Mouse (Mus musculus) left cerebral cortex, adult 2 months (tissue): Measurements from ENCODE around the gene Ptprr. TPM values are rescaled to one million over a fixed set of nuclear protein-coding genes. Genes with fewer than 3 reads are reported as not detected.
A peak's percentile ranks its signal among the peaks of the same experiment; 100 is the strongest.

Experiments
- DNase-seq, 2 experiments: peaks; one replicate each; pipeline ENCODE4 v3.0.0; 2021 to 2022; ENCODE audit warnings: low spot score in 2 of 2, mixed read lengths in 1 of 2; ENCODE audit errors: extremely low spot score in 1 of 2
- H3K27ac ChIP-seq: fragments of 200-600 bp; 2 replicates; pipeline ENCODE4 v1.8.1; 2022
- H3K4me3 ChIP-seq: fragments of 200-600 bp; 2 replicates; pipeline ENCODE4 v1.8.1; 2022
- CTCF ChIP-seq: fragments of 200-600 bp; IDR thresholded peaks from 2 replicates; pipeline ENCODE4 v1.8.1; 2022; ENCODE audit warnings: antibody characterized with exemption, mild to moderate bottlenecking, moderate library complexity
- intact Hi-C: fragments of 180-260 bp; cut with DNase I; formaldehyde crosslinking; loops from one replicate; pipeline ENCODE4 v1.15.1; 2025
- total RNA-seq, 2 experiments: library from RNA; stranded (reverse); gene quantifications; 2 replicates each; pipeline ENCODE4 v1.2.3; 2021

The Ptprr gene
- total RNA-seq, 2 experiments from 2014 or later, result 17.0 to 17.3 TPM

DNA sequence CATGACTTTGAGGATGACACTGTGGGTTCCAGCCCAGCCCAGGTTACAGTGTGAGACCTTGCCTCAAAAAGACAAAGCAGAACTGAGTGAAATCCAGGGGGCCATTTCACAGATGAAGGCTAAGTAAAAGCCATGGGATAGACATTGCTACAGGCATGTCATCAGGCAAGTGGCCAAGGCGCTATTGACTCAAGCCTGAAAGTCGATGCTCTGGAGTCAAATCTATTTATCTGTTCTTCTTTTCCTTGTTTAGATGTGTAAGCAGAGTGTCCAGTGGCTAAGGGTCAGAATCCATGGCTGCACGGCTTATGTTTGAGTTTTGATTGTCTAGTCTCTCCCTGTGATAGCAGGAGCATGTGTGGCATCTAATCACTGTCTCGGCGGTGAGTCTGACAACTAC lies 60.6 kb downstream of the Ptprr start:
- Histone ChIP-seq H3K27ac (no peak overlapping the region), H3K4me3 (no peak overlapping the region)
- TF ChIP-seq CTCF, result no peak
- intact Hi-C loops, result loop anchor here (5.0 kb wide), 1 partner anchor 61 kb away; the partner anchor contains the start of gene Ptprr
- no peak for DNase-seq

DNA sequence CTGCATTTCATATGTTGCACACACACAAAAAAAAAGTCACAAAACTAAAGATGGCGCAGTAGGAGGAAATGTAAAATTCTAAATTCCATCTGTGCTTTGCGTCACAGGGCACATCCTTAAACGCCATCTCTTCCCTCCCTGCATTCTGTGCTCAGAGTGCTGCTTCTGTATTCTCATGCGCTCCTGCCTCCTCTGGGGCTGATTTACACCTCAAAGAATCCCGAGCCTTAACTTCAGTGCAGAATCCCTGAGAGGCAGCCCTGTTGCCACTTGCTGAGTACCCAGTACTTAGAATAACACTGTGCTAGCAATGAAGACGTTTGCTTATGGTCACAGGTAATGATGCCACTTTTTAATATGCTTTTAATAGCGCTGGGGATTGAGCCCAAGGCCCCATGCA lies 61.4 kb downstream of the Ptprr start:
- TF ChIP-seq CTCF, result no peak
- intact Hi-C loops, result loop anchor here (5.0 kb wide), 1 partner anchor 62 kb away; the partner anchor contains the start of gene Ptprr

GRCm38 (mm10) chr10:116080841-116081240 lies 62.8 kb downstream of the Ptprr start:
- Histone ChIP-seq H3K4me3 (no peak overlapping the region), H3K27ac (no peak overlapping the region)
- intact Hi-C loops, result loop anchor here (5.0 kb wide), 1 partner anchor 159 kb away; no protein-coding TSS in a partner anchor
- TF ChIP-seq CTCF, result no peak
- DNase-seq, result no peak

More for the DNA sequence above, 61.4 kb downstream of the Ptprr start:
- DNase-seq, result no peak
- H3K4me3 ChIP-seq, result no peak overlapping the region
- H3K27ac ChIP-seq, result no peak overlapping the region

DNA sequence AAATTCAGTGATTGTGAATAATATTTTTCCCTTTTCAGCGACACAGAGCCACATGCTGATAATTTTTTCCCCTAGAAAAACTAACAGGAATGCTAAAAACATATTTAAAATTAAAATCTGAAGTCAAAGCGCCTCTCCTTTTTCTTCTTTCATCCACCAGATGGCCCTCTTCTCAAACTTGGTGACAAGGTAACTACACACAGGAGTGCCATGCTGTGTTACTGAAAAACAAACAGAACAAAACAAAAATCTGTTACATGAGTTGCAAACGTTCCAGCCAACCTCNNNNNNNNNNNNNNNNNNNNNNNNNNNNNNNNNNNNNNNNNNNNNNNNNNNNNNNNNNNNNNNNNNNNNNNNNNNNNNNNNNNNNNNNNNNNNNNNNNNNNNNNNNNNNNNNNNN lies 66.0 kb downstream of the Ptprr start:
- no peak for DNase-seq
- Histone ChIP-seq H3K27ac (no peak overlapping the region), H3K4me3 (no peak overlapping the region)
- peak; percentile 64 for TF ChIP-seq CTCF
- intact Hi-C loops, result loop anchor here (1.0 to 5.0 kb wide), 2 partner anchors 113 to 162 kb away; no protein-coding TSS in a partner anchor

DNA sequence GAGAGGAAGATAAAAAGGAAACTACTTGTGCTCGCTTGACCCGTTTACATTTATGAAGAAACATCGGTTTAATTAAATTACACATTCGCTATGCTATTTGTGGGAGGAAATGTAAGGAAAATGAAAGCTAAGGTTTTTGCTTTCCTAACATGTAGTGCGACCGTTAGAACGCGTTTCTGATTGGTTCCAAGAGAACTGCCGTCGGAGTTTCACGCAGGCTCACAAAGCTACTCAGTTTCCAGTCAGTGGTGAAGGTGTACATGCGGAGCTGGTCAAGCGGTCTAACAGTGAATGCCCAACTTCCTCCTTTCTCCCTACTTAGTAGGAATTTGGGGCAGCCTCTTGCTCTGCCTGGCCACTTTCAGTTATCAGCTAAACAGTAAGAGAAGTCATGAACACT lies 78.5 kb downstream of the Ptprr start:
- H3K27ac ChIP-seq, result no peak overlapping the region
- DNase-seq, result no peak
- H3K4me3 ChIP-seq, result no peak overlapping the region
- TF ChIP-seq CTCF, result no peak
- intact Hi-C loops, result loop anchor here (10.0 kb wide), 1 partner anchor 218 kb away; no protein-coding TSS in a partner anchor

- no peak overlapping the region for H3K27ac ChIP-seq
- no peak for TF ChIP-seq CTCF
- intact Hi-C loops, result loop anchor here (10.0 kb wide), 1 partner anchor 216 kb away; no protein-coding TSS in a partner anchor
- no peak overlapping the region for H3K4me3 ChIP-seq
- DNase-seq, result no peak
Observed at GRCm38 (mm10) chr10:116098470-116098869, 80.5 kb downstream of the Ptprr start.

DNA sequence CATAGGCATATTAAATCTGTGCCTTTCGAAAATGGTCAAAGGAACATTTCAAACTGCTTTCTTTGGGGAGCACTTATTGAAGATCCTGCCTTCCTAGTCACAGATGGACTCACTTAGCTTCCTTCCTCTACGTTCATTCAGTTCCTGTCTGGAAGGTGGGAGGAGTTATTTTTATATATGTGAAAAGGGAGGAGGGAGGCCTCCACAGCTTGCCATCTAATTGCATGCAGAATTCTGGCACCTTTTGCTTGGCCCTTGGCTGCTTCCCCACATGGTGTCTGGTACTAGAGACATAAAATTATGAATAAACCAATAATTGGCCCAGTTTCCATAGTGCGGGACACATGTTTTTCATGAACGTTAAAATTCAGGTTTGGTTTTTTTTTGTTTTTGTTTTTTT lies 90.2 kb downstream of the Ptprr start:
- intact Hi-C loops, result no loop called here
- Histone ChIP-seq H3K27ac (no peak overlapping the region), H3K4me3 (no peak overlapping the region)
- DNase-seq, result no peak
- TF ChIP-seq CTCF, result no peak

- intact Hi-C loops, result no loop called here
- no peak overlapping the region for H3K4me3 ChIP-seq
- no peak for TF ChIP-seq CTCF
- DNase-seq, result no peak
- H3K27ac ChIP-seq, result no peak overlapping the region
Observed at GRCm38 (mm10) chr10:116108730-116109129, 90.7 kb downstream of the Ptprr start.

DNA sequence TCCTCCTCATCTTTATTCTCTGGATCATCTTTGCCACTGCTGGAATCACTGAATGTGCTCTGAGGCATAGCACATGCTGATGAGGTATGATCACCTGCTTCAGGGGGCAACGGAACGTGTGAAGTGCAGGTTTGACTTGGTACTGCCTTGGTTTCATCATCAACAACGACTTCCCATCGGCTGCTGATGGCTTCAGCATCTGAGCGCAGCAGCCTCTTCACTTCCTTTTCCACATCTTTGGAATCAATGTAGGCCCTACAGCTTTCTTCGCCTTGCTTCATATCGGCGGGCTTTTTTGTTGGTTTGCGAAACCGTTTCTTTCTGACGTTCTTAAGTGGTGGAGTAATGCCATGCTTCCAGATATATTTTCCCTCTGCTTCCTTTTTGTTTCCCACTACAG lies 94.9 kb downstream of the Ptprr start:
- intact Hi-C loops, result no loop called here
- Histone ChIP-seq H3K4me3 (no peak overlapping the region), H3K27ac (no peak overlapping the region)
- DNase-seq, result no peak
- TF ChIP-seq CTCF, result no peak

DNA sequence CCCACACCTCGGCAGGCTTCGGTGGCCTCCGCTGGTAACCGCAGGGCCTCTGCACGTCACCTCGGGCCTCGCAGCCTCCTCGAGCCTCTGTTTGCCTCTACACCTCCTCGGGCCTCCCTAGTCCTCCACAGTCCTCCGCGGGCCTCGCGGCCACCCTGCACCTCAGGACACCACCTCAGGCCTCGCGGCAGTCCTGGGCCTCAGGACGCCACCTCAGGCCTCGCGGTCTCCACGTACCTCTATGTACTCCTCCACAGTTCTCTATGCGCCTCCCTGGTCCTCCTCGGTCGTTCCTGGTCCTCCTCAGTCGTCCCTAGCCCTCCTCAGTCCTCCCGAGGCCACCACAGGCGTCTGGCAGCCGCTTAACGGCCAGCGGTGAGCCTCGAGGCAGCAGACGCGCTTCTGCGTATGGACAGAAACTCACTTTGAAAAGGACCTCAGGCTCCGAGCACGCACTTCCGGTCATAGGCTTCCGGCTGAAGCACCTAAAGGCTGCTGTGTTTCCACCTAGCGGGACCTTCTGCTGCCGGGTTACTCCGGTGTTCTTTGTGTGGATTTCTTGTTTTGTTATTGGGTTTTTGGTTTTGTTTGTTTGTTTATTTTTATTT lies 96.0 kb downstream of the Ptprr start, which contains the start of gene 4933416C03Rik:
TSS of gene 4933416C03Rik (minus strand) at position 51 of the 608 bp plus-strand sequence.
- intact Hi-C loops, result no loop called here
- no peak for TF ChIP-seq CTCF
- H3K27ac ChIP-seq, result no peak within 1 kb of the TSS
- H3K4me3 ChIP-seq, result no peak within 1 kb of the TSS
- DNase-seq, result no peak

DNA sequence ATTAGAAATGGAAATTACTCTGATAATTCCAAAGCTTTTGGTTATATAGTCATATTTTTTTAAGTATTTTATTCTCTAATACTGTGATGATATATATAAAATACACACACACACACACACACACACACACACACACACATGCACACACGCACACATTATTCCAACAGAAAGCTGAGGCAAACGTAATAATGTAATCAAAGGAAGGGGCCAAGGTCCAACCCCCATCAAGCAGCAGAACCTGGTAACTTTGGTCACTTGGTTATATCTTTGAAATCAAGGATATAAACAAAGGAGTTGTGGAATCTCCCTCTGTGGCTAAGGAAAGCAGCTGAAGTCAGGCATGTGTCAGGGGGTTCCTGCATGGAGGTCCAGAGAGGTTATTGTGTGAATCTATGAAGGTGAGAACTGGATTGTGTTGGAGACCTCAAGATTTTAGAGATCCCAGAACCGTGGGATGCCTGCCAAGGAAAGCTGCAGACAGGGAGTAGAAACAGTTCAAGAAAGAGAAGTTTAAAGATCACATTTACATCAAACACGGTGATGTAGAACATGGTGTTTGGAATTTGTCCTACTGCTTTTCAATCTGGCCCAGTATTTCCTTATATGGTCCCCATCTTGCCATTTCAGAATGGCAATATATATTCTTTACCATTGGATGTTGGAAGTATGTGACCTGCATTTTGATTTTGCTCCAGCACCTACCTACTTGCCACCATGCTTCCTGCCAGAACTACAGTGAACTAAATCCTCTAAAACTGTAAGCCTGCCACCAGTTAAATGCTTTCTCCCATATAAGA lies 98.1 kb downstream of the Ptprr start:
- peak in 1 of 2 experiments; percentile 23 for DNase-seq
- Histone ChIP-seq H3K27ac (no peak overlapping the region), H3K4me3 (no peak overlapping the region)
- no peak for TF ChIP-seq CTCF
- intact Hi-C loops, result loop anchor here (5.0 kb wide), 1 partner anchor 99 kb away; the partner anchor contains the start of gene Ptprr

- H3K4me3 ChIP-seq, result no peak overlapping the region
- H3K27ac ChIP-seq, result no peak overlapping the region; the same call in 1 of the 2 replicates
- DNase-seq, result no peak
- no peak for TF ChIP-seq CTCF
- intact Hi-C loops, result loop anchor here (1.0 to 5.0 kb wide), 2 partner anchors 100 to 174 kb away; partner anchors contain the start of gene Ptprr
Observed at GRCm38 (mm10) chr10:116117060-116117459, 99.0 kb downstream of the Ptprr start.
